Mouse (Mus musculus): Measurements from ENCODE around the gene Slc1a4. TPM values are rescaled to one million over a fixed set of nuclear protein-coding genes. Genes with fewer than 3 reads are reported as not detected.

Gene Slc1a4
- total RNA-seq, 4 experiments from 2014 or later, result 1.2 to 1.8 (median 1.4) TPM

DNA sequence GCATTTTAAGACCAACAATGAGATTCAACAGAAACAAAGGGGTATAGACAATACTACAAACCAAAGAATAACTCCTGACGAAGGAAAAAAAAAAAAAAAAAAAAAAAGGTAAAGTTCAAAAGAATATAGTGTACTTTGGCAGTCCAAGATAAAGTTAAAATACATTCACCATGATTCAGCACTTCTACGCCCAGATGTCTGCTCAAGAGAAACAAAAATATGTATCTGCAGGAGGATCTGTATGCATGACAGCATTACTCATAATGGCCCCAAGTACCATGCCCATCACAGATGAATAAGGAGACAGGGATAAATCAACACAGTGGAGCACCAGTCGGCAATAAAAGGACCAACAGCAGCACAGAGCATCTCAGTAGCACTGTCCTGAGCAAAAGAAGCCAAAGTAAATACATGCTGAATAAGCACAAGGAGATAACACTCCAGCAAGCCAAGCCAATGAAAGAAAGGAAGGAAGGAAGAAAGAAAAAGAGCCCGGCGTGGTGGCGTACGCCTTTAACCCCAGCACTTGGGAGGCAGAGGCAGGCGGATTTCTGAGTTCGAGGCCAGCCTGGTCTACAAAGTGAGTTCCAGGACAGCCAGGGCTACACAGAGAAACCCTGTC, 7.3 kb downstream of the Slc1a4 start:
- no peak for DNase-seq (ENCODE audit: low spot score)

DNA sequence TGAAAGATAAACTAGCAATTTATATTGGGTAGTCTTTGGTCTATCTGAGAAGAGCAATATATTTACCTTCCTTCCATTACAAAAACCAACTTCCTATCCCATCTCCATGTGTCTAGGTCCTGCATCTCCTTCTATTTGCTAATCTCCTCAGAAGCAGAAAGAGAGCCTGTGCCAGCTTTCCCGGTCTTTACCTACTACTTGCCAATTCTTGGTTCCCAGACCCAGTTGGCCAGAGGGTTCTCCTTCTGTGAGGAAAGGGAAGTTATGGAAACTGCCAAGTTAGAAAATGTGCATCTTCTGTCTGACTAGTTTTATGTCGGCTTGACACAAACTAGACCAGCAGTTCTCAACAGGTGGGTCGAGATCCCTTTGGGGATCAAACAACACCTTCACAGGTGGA, 8.5 kb downstream of the Slc1a4 start:
- DNase-seq (ENCODE audit: low spot score), result no peak

DNA sequence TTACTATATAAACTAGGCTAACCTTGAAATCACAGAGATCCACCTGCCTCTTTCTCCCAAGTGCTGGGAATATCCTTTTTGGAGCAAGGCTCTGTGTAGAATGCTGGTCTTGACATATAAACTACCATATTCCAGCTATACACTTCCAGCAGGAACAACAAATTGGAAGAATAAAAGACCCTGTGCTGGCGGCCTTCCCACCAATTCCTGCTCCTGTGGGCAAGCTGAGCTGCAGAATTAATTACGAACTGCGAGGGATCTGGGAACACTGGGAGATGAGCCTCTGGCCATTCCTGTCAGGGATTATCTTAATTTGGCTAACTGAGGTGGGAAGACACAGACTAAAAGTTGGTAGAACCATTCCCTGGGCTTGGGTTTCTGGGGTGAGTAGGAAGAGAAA, 10.1 kb downstream of the Slc1a4 start:
- no peak for DNase-seq (ENCODE audit: low spot score)

DNA sequence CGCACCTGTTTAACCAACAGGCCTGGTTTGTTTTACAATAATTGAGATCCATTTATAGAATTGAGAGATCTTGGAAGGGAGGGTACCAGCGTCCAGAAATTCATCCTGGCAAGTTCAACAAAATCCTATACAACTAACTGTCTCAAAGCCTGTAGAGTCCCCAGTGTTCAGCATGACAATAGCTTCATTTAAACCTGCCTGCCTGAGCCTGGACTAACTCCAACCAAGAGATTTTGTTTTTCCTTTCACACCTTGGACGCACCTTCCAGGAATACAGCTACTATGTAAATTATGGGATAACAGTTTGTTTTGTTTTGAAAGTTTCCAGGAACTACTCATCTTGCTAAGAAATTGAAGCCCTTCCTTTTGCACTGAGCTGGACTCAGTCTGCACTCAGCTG, 11.9 kb downstream of the Slc1a4 start:
- no peak for DNase-seq (ENCODE audit: low spot score)

DNA sequence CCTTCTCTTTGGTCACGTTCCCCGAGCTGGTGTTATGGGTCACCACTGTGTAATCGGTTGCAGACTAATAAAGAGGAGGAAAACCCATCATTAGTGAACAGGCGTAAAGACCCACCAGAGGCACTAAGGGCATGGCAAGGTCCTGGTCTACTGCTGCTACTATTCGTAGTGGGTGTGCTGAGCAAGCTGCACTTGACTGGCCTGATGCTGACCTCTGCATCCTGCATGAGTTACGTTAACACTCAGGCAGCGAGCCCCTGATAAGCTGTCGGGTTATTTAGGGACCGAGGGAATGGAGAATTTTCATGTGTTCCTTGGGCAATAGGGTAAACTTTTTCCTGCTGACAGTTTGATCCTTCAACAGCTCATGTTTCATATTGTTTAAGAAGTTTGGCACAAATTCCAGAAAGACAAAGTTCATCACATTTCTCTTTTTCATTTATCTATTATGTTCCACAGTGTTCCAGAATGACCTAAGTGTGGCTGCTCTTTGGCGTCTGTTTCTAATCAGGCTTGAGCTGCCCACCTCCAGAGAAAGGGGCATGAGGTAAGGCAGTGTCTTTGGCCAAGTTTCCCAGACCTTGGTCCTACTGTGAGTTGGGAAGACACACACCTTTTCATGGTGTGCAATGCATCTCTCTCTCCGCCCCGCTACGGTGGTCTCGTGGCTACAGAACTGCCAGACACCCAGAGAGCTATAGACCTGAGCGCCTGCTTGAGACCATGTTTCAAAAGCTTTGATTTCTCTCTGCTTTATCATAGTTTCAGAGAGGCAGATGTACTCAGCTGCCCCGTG, 13.7 kb downstream of the Slc1a4 start:
- no peak for DNase-seq (ENCODE audit: low spot score)

DNA sequence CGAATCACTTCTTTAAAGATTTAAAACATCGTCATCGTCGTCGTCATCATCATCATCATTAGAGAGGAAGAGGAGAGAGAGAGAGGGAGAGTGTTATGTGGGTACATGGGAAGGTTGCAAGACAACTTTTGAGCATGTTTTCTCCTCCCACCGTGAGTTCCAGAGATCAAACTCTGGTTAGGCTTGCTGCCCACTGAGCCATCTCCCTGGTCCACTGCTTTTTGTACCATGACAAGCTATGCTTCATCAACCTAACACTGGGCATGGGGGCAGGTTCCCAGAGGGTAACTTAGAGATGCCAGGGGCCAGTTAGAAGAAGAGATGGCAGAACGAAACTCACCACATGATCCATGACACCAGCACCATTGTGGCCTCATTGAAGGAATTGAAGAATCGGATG, 18.9 kb downstream of the Slc1a4 start:
- DNase-seq (ENCODE audit: low spot score), result no peak

DNA sequence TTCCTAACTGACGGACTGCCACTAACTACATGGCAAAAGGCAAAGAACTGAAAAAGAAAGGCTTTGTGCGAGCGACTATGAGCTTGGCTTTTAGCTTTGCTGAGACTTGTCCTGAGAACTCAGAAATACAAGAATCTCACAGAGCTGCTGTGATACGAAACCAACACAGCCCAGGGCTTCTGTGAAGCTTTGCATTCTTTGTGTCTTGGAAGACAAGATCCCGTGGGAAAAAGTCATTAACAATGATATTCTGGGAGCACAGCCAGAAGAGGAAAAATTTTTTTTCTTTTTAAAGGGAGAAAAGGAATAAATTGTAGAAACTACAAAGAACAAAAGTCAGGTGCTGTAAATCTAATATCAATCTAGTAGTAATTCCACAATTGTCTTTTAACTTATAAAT, 23.5 kb downstream of the Slc1a4 start:
- peak; percentile 20 for DNase-seq (ENCODE audit: low spot score)

DNA sequence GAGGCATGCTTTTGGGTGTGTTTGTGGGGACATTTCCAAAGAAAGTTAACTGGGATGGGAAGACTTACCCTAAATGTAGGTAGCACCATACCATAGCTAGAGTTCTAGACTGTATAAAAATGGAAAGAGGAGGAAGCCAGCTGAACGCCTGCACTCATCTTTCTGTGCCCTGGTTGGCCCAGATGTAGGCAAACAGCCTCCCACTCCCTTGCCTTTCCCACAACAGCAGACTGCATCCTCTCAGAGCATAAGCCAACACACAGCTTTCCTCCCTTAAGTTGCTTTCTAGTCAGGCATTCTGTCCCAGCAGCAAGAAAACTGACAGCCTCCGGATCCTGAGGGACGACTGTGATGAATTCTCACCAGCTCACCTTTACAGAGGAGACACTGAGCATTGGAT, 25.1 kb downstream of the Slc1a4 start:
- no peak for DNase-seq (ENCODE audit: low spot score)

DNA sequence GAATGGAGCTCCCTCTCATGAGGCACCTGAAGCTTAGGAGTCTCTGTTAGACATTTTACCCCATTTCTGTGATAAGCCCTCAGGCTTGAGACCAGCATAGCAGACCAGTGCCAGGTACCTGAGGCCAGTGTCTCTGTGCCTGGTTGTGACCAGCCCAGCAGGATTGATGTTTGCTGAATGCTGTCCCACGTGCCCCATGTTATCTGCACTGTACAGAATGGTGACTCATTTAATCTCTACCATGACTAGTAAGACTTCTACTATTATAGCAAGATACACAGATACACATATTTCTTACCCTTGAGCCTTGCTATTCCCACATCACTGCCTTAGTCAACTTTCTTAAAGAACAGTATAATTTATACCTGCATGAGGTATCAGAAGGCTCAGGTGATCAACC, 26.9 kb downstream of the Slc1a4 start:
- no peak for DNase-seq (ENCODE audit: low spot score)

DNA sequence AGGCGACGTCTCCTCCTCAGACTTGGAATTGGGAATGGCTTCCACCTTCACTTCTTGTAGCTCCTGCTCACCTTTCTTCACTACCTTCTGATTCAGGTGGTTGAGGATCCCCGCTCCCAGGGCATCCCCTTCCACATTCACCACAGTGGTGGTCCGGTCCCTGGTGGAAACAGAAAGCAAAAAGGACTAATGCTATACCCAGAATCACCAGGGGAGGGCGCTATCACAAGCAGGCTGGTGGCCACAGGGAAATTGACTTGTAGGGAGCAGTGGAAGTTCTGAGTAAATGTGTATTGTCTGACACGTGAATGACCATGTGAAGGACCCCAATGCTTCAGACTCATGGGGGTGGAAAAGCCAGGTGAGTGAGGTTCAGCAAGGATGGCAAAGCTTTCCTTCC, 28.2 kb downstream of the Slc1a4 start:
- DNase-seq (ENCODE audit: low spot score), result peak; percentile 8

DNA sequence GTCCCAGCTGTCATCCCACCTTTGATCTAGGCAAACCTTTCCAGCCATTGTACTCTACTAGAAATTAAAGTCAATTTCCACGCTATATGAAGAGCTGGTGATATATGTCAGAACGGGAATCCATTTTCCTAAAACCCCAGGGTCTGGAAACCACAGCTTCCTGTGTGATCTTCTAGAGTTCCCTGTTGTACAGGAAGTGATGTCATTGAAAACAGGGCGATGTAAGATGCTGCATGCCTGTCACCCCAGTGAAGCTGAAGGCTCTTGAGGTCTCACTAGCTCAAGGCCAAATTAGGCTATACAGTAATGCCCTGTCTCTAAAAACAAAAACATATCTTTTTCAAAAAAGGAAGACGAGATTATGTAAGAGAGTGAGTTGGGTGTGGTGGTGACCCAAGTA, 31.2 kb downstream of the Slc1a4 start:
- DNase-seq (ENCODE audit: low spot score), result no peak

DNA sequence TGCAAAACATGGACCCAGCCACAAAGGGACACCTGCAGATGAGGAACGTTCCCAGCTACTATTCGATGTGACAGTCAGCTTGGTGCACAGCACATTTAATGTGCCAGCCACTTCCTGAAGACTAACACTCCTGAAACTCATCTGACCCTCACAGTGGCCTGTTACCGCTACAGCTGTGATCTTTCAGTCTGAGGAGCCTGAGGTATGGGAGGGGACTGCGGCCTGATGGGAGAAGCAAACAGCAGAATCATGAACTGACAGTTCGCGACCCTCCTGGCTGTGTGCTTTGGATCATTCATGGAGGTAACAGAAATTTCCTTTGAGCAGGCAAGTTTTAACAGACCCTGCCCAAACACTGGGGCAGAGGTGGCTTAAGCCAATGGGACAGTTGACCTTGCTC, 31.7 kb downstream of the Slc1a4 start:
- DNase-seq (ENCODE audit: low spot score), result no peak

DNA sequence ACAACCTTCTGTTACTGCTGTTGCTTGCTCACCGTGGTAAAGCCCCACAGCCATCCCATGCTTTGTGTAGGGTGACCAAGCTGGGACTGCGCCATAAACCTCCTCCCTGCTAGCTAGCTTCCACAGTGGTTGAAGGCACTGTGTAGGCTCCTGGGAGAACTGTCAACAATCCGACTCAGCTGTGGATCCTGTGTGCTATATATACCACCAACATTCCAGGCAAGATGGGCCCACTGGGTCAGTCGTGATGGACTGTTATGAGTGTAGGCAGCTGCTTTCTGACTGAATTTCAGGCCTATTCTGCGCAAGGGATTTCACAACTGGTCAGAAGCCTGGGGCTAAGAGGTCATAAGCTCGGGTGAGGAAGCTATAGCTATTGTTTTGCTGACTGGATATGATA, 32.6 kb downstream of the Slc1a4 start:
- no peak for DNase-seq (ENCODE audit: low spot score)

DNA sequence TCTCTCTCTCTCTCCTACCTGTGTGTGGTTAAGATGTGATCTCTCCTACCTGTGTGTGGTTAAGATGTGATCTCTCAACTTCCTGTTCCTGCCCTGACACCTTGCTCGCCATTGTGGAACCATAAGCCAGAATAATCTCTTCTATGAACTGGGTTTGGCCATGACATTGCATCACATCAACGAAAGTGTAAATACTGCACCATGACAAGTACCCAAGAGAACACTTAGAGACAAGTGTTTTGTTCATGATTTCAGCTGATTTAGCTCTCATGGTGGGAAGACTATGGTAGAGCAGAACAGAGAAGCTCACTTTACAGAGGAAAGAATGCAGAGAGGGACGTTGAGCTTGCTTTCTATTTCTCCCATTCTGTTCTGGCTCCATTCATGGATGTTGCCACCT, 48.0 kb downstream of the Slc1a4 start:
- DNase-seq (ENCODE audit: low spot score), result no peak

DNA sequence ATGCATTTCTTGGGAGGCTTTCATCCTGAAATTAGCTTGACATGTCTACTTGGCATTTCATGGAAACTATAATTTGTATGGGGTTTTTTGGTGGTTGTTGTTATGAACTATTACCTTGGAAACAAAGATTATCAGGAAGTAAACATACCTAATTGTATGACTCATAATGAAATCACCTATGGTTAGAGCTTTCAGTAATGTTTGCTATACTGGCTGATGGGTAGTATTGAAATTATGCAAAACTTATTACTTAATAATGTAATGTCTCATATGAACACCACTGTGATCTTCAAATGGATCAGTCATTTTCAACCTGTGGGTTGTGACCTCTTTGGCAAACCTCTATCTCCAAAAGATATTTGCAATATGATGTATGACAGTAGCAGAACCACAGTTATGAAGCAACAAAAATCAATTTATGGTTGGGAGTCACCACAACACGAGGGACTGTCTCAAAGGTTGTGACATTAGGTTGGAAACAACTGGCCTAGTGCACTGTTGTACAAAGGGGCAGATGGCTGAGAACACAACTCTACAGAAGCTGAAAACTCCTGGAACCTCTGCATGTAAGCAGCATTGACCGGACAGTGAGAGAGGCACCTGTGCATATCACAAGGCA, 49.8 kb downstream of the Slc1a4 start:
- DNase-seq (ENCODE audit: low spot score), result no peak

DNA sequence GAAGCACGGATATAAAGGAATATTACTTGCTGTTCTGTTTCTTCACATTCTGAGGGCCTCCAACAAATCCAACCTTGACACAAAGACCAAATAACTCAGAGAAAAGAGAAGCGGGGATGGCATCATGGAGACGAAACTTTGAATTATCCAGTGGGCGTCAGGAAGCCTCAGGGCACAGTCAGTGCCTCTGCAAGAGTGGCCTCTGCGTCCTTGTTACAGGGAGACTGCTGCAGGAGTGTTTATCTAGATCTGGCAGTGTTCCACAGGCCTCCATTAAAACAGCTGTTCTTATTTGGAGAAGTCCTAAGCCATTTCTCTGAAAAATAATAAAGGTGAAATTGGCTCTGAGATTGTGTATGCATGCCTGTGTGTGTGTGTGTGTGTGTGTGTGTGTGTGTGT, 51.5 kb downstream of the Slc1a4 start:
- DNase-seq (ENCODE audit: low spot score), result no peak

DNA sequence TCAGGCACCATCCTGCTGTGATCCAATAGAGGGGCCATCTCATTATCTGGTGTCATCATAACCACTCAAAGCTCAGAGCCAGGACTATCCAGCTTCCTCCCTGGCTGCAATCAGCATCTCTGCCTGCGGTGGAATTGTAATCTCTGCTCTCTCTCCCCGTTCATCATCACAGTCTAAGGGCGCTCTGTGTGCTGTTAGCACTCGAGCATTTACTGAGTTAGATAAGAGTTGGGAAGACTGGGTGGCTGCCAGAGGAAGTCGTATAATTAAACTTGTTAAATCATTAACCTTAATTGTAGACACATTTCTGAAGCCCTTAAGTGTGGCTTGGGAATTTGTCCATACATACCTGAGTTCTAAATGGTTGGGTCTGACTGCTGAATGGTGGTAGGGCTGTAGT, 53.8 kb downstream of the Slc1a4 start:
- DNase-seq (ENCODE audit: low spot score), result no peak

DNA sequence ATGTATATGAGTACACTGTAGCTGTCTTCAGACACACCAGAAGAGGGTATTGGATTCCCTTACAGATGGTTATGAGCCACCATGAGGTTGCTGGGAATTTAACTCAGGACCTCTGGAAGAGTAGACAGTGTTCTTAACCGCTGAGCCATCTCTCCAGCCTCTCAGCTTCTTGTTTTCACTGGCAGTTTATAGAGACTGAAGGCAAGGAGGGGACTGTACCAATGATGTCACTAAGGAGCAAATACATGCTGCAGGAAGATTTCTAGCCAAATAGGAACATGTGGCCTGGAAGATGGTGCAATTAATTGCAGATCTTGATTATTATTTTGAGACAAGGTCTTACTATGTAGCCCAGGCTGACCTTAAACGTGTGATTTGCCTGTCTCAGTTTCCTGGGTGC, 55.4 kb downstream of the Slc1a4 start:
- no peak for DNase-seq (ENCODE audit: low spot score)

DNA sequence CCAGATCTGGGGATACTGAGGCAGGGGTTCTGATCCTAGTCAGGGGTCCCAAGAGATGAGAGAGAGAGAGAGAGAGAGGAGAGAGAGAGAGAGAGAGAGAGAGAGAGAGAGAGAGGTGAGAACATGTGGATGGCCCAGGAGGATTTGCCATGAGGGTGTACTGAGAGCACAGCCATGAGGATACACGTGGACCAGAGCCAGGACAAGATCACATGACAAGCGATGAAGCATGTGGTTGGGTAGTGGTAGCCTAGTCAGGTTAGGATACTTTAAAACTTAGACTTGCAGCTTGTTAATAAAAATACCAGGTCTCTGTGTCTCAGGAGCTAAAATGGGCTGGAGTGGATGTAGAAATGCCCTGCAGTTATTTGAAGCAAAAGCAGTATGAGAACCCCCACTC, 56.5 kb downstream of the Slc1a4 start:
- no peak for DNase-seq (ENCODE audit: low spot score)

DNA sequence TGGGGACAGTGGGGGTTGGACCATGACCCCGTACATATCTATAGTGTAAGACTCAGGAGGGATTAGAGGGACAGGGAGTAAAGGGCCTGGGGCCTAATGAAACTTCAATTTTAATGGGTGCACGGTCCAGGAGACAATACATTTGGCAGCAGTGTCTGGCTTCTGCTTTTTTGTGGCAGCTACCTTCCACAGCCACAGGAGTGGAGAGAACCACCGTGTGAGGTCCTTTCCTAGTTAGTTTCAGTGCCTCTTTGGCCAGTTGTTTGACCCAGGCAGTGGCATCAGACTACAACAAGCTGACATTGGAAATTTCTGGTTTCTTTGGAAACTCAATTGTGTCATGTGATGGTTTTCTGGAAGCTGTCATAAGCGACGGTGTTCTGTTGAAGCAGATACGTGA, 62.6 kb downstream of the Slc1a4 start:
- DNase-seq (ENCODE audit: low spot score), result no peak

DNA sequence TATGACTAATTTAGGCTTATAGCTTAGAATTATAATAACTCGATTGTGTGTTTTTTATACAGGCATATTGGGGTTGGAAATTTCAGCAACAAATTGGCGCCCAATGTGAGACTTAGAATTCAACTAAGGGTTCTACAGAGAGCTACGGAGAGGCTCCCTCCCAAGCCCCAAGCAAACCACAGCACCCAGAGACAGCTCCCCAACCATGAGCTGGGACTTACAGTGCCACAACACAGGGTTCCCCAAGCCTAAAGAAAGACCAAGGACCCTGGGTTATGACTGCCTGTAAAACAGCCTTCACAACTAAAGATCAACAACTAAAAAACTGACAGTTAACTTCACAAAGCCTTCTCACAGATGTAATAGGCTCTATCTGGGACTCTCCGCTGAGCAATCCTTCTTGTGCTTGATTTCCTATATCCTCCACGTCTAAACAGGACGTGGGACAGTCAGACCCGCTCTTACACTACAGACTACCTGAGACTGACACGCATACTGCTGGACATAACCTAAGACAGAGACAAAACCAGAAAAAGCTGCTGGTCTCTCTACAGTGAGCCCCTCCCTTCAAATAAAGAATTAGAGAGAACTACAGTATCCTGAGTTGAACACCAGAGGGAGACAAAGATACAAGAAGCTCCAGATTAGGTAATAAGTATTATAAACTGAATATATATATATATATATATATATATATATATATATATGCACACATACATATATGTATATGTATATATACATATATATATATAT, 69.7 kb downstream of the Slc1a4 start:
- DNase-seq (ENCODE audit: low spot score), result peak; percentile 52

DNA sequence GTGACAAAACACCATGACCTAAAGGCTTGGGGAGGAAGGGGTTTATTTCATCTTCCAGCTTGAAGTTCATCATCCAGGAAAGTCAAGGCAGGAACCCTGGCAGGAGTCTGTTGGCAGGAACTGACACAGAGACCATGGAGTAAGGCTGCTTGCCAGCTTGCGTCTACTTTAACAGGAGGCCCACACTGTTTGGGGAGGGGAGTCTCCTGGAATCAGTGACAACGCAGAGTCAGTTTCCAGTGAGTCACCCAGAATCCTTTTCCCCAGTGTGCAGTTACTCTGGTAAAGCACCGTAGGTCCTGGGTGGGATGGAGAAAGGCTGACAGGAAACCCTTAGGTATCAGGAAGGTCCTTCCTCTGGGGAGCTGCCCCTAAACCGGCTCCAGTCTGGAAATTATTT, 77.7 kb downstream of the Slc1a4 start:
- no peak for DNase-seq (ENCODE audit: low spot score)

DNA sequence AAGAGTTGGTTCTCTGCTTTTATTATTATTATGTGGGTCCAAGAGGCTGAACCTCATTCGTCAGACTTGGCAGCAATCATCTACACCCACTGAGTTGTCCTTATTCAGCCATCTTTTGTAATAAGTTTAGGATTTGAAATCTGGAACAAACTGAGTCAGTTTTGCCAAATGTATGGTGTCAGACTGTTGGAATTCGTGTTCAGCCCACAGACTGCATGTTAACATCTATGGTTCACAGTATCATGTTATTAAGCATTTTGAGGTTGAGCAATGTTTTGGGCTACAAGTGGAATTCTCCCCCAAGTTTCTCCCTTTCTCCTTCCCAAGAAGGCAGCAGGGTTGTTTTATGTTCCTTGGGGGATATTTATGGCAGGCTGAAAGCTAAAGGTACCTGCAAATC, 79.4 kb downstream of the Slc1a4 start:
- DNase-seq (ENCODE audit: low spot score), result no peak

Data from heart, adult 8-10 months (tissue).